Mouse (Mus musculus): Measurements from ENCODE around the gene Atp7a.

DNA sequence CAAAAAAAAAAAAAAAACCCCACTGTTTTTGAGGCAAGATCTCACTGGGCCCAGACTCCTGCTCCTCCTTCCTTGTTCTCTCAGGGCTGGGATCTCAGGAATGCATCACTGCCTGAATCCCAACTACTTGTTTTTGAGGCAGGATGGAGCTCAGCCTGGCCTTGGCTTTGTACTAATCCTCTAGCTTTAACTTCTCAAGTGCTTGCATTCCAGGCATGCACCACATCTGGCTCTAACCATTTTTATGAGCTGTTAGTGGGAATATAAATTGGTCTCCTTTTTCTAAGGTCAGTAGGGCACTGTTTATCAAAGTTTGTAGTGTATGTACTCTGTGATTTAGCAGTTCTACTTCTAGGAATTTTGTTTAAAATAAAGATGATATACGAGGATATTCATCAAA lies 21.1 kb downstream of the Atp7a start:
- TF ChIP-seq POLR2AphosphoS2 (IDR thresholded peaks at IDR 0.05; ENCODE audit: low read length) (no peak), KAT2A (conservative IDR thresholded peaks at IDR 0.05; ENCODE audit: low read depth, low read length) (no peak)

Measured in MEL (cell line).